Mouse (Mus musculus): ENCODE results near the gene Qrfp.

Gene Qrfp

GRCm38 (mm10) chr2:31810444-31810843, at the start of gene Qrfp:
Gene Qrfp, minus strand, starts transcription at chr2:31810580.
- no peak for DNase-seq

- no peak for DNase-seq
Measured at GRCm38 (mm10) chr2:31858500-31858899, 48.1 kb upstream of the Qrfp start.

GRCm38 (mm10) chr2:31857180-31857579, 46.8 kb upstream of the Qrfp start:
- no peak for DNase-seq

GRCm38 (mm10) chr2:31855991-31856390, 45.6 kb upstream of the Qrfp start:
- DNase-seq = no peak

DNA sequence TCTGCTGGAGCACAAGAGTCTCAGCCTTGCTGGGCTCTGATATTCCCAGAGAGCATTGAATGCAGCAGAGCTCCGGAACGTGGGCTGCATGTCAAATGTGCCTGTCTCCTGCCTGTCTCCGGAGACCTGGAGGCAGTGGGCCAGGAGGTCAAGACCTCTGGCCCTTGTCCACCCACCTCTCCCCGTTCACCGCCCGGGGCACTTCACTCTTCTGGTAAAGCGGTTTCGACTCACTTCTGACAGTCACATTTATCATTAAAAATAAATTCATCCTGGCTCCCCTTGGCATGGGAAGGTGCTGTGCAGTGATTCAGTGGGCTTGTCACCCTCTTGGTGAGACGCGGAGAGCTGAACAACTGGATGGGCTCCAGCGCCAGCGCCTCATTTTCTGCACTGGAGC, 39.8 kb upstream of the Qrfp start:
- DNase-seq = no peak

- peak; percentile 63 for DNase-seq
Measured at GRCm38 (mm10) chr2:31847908-31848307, 37.5 kb upstream of the Qrfp start.

GRCm38 (mm10) chr2:31846692-31847660, 36.6 kb upstream of the Qrfp start:
- DNase-seq = no peak

DNA sequence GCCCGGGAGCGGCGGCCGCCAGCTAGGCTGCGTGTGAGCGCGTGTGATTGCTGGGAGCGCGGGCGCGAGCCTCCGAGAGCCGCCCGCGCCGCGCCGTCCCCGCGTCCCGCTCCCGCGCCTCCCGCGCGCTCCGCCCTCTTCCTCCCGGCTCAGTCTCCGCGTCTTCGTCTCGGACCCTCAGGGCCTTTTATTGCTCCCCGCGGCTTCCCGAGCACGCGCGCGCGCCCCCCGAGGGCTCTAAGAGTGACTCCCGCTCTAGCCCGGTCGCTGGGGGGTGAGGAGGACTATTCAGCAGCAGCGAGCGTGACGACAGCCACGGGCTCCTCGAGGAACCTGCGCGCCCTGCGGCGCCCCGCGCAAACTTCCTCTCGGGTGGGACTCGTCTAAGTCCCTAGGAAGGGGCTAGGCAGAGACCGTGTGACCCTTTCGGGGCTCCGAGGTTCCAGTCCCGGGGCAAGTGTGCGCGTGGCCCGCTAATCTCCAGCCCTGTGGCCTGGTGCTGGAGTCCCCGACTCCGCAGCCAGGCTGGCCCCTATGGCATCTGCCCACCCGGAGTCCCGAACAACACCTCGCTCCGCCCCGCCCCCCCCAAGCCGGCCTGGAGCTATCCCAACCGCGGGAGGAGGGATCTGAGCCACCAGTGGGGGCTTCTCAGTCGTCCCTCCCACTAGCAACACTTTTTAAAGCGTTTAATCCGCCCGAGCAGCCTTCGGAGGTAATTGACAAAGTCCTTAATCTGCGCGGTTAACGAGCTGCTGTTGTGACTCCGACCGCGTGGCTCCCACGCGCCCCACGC, 35.7 kb upstream of the Qrfp start, which contains the start of gene Fibcd1:
Gene Fibcd1 (minus strand): TSS at position 110 of the 796 bp plus-strand sequence.
- no peak for DNase-seq

DNA sequence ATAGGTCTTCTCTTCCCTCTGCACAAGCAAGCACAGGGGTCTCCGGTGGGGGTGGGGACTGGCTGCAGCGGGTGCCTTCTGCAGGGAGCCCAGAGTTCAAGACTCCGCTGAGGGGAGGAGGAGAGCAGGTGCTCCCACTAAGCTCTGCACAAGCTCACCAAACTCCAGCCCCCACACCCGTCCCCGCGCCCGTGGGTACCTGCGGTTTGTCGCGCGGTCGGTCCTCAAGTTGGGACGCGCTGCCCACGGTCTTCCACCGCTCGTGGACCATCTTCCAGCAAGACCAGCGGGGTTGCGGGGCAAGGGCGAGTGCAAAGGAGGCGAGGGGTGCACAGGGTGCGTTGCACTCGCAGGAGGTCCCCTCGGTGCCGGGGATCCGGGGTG, 35.1 kb upstream of the Qrfp start:
- DNase-seq = no peak

- no peak for DNase-seq
Measured at GRCm38 (mm10) chr2:31844729-31845136, 34.4 kb upstream of the Qrfp start.

GRCm38 (mm10) chr2:31838868-31839267, 28.5 kb upstream of the Qrfp start:
- DNase-seq = no peak

DNA sequence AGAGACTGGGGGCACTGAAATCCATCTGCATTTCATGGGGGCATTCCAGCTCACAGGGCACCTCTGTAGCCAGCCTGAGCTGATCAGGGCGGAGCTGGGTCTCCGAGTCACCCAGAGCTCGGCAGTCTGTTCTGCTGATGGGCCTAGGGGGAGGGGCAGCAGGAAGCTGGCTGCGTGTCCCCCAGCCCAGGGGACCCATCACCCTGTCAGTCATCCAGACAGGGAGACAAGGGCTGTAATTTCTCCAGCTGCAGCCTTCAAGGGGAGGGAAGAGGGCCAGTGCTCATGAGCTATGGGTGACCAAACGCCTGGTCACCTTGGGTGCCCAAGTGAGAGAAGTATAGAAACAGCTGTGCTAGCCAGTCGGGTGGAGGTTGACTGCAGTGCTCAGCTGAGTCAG, 26.6 kb upstream of the Qrfp start:
- DNase-seq = no peak

GRCm38 (mm10) chr2:31836091-31836490, 25.7 kb upstream of the Qrfp start:
- DNase-seq = no peak

DNA sequence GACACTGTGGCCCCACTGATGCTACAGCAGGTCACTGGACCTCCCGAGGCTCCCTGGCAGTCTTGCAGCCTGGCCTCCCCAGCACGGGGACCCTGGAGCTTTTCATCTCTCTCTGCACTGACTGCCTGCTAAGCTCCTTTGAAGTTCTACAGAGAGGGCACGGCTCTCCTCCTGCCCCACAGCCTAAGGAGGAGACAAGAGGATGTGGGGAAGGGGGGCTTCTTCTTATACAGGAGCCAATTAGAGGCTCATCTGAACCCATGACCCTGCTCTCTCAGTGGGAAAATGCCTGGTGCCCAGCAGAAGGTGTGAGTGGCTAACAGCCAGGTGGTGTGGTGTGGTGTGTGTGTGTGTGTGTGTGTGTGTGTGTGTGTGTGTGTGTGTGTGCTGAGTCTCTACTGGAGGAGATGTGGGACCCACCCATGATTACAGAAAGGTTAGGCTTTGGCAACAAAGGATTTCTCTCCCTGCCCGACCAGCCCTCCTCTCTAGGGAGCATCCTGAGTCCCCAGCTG, 18.0 kb upstream of the Qrfp start:
- no peak for DNase-seq

GRCm38 (mm10) chr2:31827877-31828276, 17.5 kb upstream of the Qrfp start:
- DNase-seq = peak; percentile 42

DNA sequence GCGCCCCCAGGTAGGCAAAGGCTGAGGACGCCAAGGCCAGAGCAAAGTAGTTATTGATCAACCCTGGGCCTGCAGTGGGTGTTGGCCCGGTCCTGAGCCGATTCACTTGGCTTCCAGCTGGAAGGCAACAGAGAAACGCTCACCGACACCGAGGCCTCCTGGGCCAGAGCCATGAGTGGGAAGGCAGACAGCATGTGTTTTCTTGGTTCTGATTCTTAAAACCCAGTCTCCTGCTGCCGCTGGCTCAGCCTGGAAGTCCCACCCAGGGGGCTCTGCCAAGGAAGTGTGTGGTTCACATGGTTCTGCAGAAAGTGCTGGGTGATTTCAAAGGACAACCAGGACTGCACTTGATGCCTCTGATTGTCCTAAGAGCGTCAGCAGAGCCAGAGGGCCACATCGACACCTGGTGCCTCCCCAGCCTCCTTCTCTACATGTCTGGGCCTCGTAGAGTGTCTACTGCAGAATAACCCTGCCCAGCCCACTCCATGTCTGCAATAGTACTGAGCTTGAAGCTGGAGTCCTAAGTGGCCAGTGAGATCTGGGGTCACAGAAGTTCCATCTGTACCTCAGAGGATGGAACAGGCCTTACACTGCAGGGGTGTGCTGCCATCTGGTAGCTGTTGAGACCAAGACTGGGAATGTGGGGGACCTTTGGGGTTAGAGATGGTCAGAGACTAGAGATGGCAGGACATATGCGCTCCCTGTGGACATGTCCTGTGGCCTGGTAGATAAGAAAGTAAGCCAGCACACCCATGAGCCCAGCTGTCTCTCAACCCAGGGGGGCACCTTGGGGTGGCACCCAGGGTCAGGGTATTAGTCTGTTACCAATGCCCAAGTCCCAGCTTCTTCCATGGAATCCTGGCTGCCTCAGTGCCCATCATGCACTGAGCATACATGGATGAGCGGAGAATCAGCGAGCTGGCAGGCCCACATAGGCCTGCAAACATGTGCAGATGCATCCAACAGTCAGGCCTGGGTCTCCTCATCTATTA, 16.0 kb upstream of the Qrfp start:
- DNase-seq = peak; percentile 66

GRCm38 (mm10) chr2:31825469-31825911, 15.1 kb upstream of the Qrfp start:
- peak; percentile 59 for DNase-seq

DNA sequence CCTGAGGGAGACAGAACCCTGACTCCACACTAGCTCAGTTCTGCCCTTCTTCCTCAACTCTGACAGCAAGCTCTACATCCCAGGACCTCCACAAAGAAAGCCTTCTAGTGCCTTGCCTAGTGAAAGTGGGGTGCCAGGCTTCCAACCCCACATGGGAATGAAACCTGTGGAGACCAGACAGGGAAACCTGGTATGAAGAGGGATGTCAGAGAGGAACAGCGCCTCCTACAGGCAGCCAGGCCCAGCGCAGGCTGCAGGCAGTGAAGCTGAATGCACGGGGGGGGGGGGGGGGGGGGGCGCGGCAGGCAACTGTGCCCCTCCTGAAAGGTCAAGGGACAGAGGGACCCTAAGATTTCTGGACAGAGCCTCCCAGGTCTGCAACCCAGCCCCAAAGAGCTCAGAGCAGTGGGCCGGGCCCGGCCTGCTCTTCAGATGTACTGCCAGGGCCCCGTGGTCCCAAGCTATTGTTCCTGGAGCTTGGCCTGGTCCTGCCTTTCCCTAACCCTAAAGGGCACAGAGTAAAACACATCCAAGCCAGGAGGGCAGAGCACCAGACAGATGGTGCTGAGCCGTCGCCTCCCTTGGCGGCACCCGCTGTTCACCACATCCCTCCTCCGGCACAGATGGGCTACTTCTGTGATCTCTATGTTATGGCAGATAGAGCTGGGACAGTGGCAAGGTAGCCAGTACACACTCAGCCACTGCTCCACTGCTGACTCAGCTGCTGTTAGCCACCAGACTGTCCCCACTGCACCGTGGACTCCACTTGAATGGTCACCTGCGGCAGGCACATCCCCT, 13.8 kb upstream of the Qrfp start:
- no peak for DNase-seq

GRCm38 (mm10) chr2:31822524-31823371, 12.4 kb upstream of the Qrfp start:
- peak; percentile 60 for DNase-seq

- DNase-seq = peak; percentile 74
Measured at GRCm38 (mm10) chr2:31815367-31815766, 5.0 kb upstream of the Qrfp start.
